In the genomic region with DNA sequence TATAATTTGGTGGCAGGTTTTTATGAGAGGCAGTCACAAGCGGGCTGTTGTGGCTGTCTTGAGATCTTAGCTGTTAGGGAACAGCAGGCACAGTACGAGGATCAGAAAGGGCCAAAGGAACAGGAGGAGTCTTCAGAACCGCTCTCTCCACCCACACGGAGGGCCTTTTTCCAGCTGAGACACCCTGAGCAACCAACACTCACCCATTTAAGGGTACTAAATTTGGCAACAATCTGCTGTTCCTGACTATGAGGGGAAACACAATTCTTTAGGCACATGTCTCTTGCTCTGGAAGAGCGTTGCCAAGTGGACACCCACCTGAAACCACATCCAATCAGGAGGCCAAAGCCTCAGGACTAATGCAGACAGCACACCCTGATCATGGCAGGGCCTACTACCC, we compare ENCODE assay signal across 29 mouse cellular contexts. TPM values are rescaled to one million over a fixed set of nuclear protein-coding genes. Genes with fewer than 3 reads are reported as not detected.
A peak's percentile ranks its signal among the peaks of the same experiment; 100 is the strongest.
DNase-seq lines count a peak whose midpoint lies in the region; ATAC-seq and TF ChIP-seq lines count a peak whose summit lies in the region.
"Had no signal": no experiment of that assay in that cellular context is flagged by ENCODE, and none has a peak within 500 bp of the region (broad histone marks: within the 10 kb centered on the region; RNA-seq: fewer than 3 reads in every experiment).

No protein-coding gene starts in this region.

- H3K9ac ChIP-seq in kidney, embryonic 15.5 days, result no peak overlapping the region
- H3K9ac ChIP-seq: embryonic facial prominence, embryonic 13.5 days; forebrain, embryonic 12.5 days; hindbrain, embryonic 15.5 days; limb, embryonic 12.5 days; liver, postnatal 0 days; midbrain, embryonic 15.5 days; neural tube, embryonic 13.5 days had no signal

- no peak overlapping the region for H3K4me2 ChIP-seq in kidney, embryonic 15.5 days
- H3K4me2 ChIP-seq: embryonic facial prominence, embryonic 13.5 days; forebrain, embryonic 12.5 days; hindbrain, embryonic 15.5 days; limb, embryonic 12.5 days; liver, embryonic 11.5 days; midbrain, embryonic 15.5 days; neural tube, embryonic 13.5 days had no signal

- H3K4me1 ChIP-seq in kidney, embryonic 15.5 days, result no peaks in the 10 kb centered on the region
- H3K4me1 ChIP-seq: embryonic facial prominence, embryonic 13.5 days; forebrain, embryonic 12.5 days; hindbrain, embryonic 15.5 days; limb, embryonic 12.5 days; midbrain, embryonic 15.5 days; neural tube, embryonic 13.5 days had no signal

- H3K4me3 ChIP-seq in left cerebral cortex, adult 2 months, result no peak overlapping the region
- no peak overlapping the region for H3K4me3 ChIP-seq in kidney, embryonic 15.5 days (replicated peaks)
- H3K4me3 ChIP-seq: embryonic facial prominence, embryonic 13.5 days; erythroblast, embryonic 14.5 days; forebrain, embryonic 12.5 days; hindbrain, embryonic 15.5 days; limb, embryonic 12.5 days; midbrain, embryonic 15.5 days; neural tube, embryonic 13.5 days had no signal

- TF ChIP-seq CTCF in left cerebral cortex, adult 2 months (IDR thresholded peaks at IDR 0.05), result no peak

- H3K27ac ChIP-seq in left cerebral cortex, adult 2 months, result peak overlapping the region; percentile 40
- no peak overlapping the region for H3K27ac ChIP-seq in kidney, embryonic 15.5 days
- H3K27ac ChIP-seq: embryonic facial prominence, embryonic 13.5 days; forebrain, embryonic 12.5 days; hindbrain, embryonic 15.5 days; limb, embryonic 12.5 days; macrophage; midbrain, embryonic 15.5 days; neural tube, embryonic 13.5 days had no signal

- ATAC-seq in kidney, embryonic 15.5 days (replicated peaks; ENCODE audit: low FRiP score), result no peak
- ATAC-seq: liver, postnatal 0 days; lung, postnatal 0 days; midbrain, embryonic 15.5 days; Patski had no signal

- peaks cover 99% of the 10 kb centered on the region for H3K36me3 ChIP-seq in kidney, embryonic 15.5 days

- WGBS in kidney, embryonic 15.5 days, result 94% methylated on average over 5 of the region's 5 CpGs

- intact Hi-C loops in left cerebral cortex, adult 2 months (cut with DNase I), result no loop called here
- intact Hi-C loops in left cerebral cortex, postnatal 36 days (cut with DNase I), result loop anchor here (10.0 kb wide), 1 partner anchor 105 kb away; a partner anchor contains a TSS
- intact Hi-C loops in heart, postnatal 10 days (cut with DNase I), result loop anchor here (10.0 kb wide), 1 partner anchor 545 kb away; no protein-coding TSS in a partner anchor

- no peaks in the 10 kb centered on the region for H3K27me3 ChIP-seq in kidney, embryonic 15.5 days
- H3K27me3 ChIP-seq: CH12.LX; embryonic facial prominence, embryonic 13.5 days; forebrain, embryonic 12.5 days; hindbrain, embryonic 15.5 days; limb, embryonic 12.5 days; midbrain, embryonic 15.5 days; neural tube, embryonic 13.5 days; Patski had no signal

- peak; percentile 30 to 63 for DNase-seq in left cerebral cortex, adult 2 months (ENCODE audit: extremely low spot score in 1 of 2, low spot score in 2 of 2)
- DNase-seq in left cerebral cortex, adult 11 months (ENCODE audit: low spot score), result no peak
- peak; percentile 25 to 54 for DNase-seq in frontal cortex, postnatal 14 days (ENCODE audit: low spot score in 2 of 2)
- peak; percentile 70 to 72 for DNase-seq in left cerebral cortex, postnatal 36 days (ENCODE audit: low spot score in 2 of 2)
- DNase-seq in telencephalon, adult 2 months (ENCODE audit: low read depth, low spot score), result peak; percentile 85
- DNase-seq in heart, postnatal 10 days, result no peak
- DNase-seq: B cell, adult 2 months; cerebellum, adult 2 months; cerebellum, postnatal 36 days; embryo, embryonic 11 days; gastrocnemius, postnatal 36 days; kidney, adult 9 months; kidney, postnatal 36 days; liver, postnatal 0 days; thymus, postnatal 25 days had no signal

- H3K9me3 ChIP-seq in kidney, embryonic 15.5 days (replicated peaks), result no peaks in the 10 kb centered on the region
- H3K9me3 ChIP-seq: embryonic facial prominence, embryonic 13.5 days; forebrain, embryonic 12.5 days; G1E; hindbrain, embryonic 15.5 days; limb, embryonic 12.5 days; midbrain, embryonic 15.5 days; neural tube, embryonic 13.5 days had no signal

RNA-seq across cellular contexts. Expression of a gene that starts 10.2 kb away (rescaled TPM):
- total RNA-seq in left cerebral cortex, adult 2 months (2021), result 100 to 1,000 TPM; 198 to 205 TPM
- total RNA-seq in left cerebral cortex, postnatal 36 days (2021), result 100 to 1,000 TPM; 179 to 201 TPM
- 290 and 298 TPM in 2 replicates for polyA plus RNA-seq in kidney, embryonic 15.5 days (2015; fragmentation: Nextera tagmentation; extraction: Ambion mirVana)
- 100 to 1,000 TPM; 104 to 117 TPM for total RNA-seq in heart, postnatal 10 days (2021)

RNA-seq across cellular contexts. Expression of a gene that starts 10.3 kb away (rescaled TPM):
- total RNA-seq in left cerebral cortex, adult 2 months (2021), result 1 to 10 TPM; 3.6 to 4.8 TPM
- 1 to 10 TPM; 3.7 to 4.9 TPM for total RNA-seq in left cerebral cortex, postnatal 36 days (2021)
- 6.9 and 8.3 TPM in 2 replicates for polyA plus RNA-seq in kidney, embryonic 15.5 days (2015; fragmentation: Nextera tagmentation; extraction: Ambion mirVana)
- 1 to 10 TPM; 5.2 to 6.6 TPM for total RNA-seq in heart, postnatal 10 days (2021)

RNA-seq across cellular contexts. Expression of a gene that starts 27.1 kb away (rescaled TPM):
- 10 to 100 TPM; 13.3 to 15.7 TPM for total RNA-seq in left cerebral cortex, adult 2 months (2021)
- 10 to 100 TPM; 14.1 to 17.6 TPM for total RNA-seq in left cerebral cortex, postnatal 36 days (2021)
- 13.9 and 14.8 TPM in 2 replicates for polyA plus RNA-seq in kidney, embryonic 15.5 days (2015; fragmentation: Nextera tagmentation; extraction: Ambion mirVana)
- 100 to 1,000 TPM; 168 to 172 TPM for total RNA-seq in heart, postnatal 10 days (2021)
- total RNA-seq: CH12.LX, G1E had no signal

RNA-seq across cellular contexts. Expression of a gene that starts 33.6 kb away (rescaled TPM):
- total RNA-seq in left cerebral cortex, adult 2 months (2021), result 10 to 100 TPM; 18.8 to 19.6 TPM
- 10 to 100 TPM; 20.4 to 24.7 TPM for total RNA-seq in left cerebral cortex, postnatal 36 days (2021)
- polyA plus RNA-seq in kidney, embryonic 15.5 days (2015; fragmentation: Nextera tagmentation; extraction: Ambion mirVana), result 11.2 and 12.1 TPM in 2 replicates
- 10 to 100 TPM; 21.2 to 21.9 TPM for total RNA-seq in heart, postnatal 10 days (2021)

RNA-seq across cellular contexts. Expression of a gene that starts 33.6 kb away (rescaled TPM):
- 10 to 100 TPM; 15.8 to 16.8 TPM for total RNA-seq in left cerebral cortex, adult 2 months (2021)
- 10 to 100 TPM; 12.5 to 16.8 TPM for total RNA-seq in left cerebral cortex, postnatal 36 days (2021)
- polyA plus RNA-seq in kidney, embryonic 15.5 days (2015; fragmentation: Nextera tagmentation; extraction: Ambion mirVana), result 25.4 and 27.4 TPM in 2 replicates
- 10 to 100 TPM; 27.3 to 29.7 TPM for total RNA-seq in heart, postnatal 10 days (2021)

Comparison
In these comparisons a context has a peak if more than half of its experiments do, and no peak if none do; other contexts are left out.
1. DNase-seq: peak in left cerebral cortex, adult 2 months (2 of 2), frontal cortex, postnatal 14 days (2 of 2), left cerebral cortex, postnatal 36 days (2 of 2) and telencephalon, adult 2 months (single experiment); none in left cerebral cortex, adult 11 months (single experiment) and heart, postnatal 10 days (0 of 2).
2. RNA of a gene that starts 27.1 kb away (total RNA-seq): 168 to 172 TPM in heart, postnatal 10 days; 14.1 to 17.6 TPM in left cerebral cortex, postnatal 36 days and 13.3 to 15.7 TPM in left cerebral cortex, adult 2 months; every median in the first group is over 4 times any median in the second.